Mouse (Mus musculus): ENCODE measurements at regions not wholly inside any gene's neighbourhood (a gene's known extent, or its start where the extent isn't known, plus 50 kb on each side); places are given as distances from the start of the nearest gene placed in this dataset.
"Not testable (repeated sequence)": the region's sequence is repeated elsewhere in the genome, so short reads cannot be mapped to it uniquely, and the experiment has no call there.

GRCm38 (mm10) chr5:26586108-26586507 is 230.9 kb upstream of the Dpp6 start:
- DNase-seq: no peak

- no peak for DNase-seq
Measured at GRCm38 (mm10) chr5:26590886-26591285, 226.1 kb upstream of the Dpp6 start.

DNA sequence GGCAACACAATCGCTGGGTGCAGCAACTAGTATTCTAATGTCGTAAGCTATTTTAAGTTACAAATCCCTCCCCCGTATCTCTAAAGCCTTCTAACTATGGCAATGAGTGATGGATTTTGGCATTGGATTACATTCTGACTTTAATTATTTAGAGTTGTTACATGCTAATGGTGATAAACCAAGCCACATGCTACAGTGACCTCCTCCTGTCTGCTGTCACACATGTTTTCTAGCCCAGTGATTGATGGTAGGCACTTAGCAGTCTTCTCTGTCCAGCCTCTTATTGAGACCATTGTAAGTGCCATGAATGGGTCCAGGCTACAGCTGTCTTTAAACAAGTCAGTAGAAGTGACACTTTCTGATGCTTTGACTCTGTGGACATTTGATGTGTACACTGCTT is 224.7 kb upstream of the Dpp6 start:
- DNase-seq: no peak

DNA sequence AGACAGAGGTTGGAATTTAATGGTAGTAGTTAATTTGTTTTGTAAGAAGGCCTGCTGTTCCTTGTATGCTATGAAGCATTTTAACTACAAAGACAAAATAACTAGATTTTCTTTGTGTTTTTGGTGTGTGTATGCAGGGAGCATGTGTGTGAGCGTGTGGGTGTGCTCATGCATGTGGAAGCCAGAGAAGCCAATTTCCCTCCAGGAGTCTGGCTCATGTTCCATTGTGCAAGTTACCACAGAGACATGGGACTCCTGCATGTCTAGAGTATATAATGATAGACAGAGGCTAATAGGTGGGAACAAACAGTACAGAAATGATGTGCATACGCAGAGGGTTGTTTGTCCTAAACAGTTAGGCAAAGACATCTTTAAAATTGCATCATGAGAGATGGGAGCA is 219.0 kb upstream of the Dpp6 start:
- no peak for DNase-seq

GRCm38 (mm10) chr5:26619272-26619671 is 197.7 kb upstream of the Dpp6 start:
- DNase-seq: no peak

DNA sequence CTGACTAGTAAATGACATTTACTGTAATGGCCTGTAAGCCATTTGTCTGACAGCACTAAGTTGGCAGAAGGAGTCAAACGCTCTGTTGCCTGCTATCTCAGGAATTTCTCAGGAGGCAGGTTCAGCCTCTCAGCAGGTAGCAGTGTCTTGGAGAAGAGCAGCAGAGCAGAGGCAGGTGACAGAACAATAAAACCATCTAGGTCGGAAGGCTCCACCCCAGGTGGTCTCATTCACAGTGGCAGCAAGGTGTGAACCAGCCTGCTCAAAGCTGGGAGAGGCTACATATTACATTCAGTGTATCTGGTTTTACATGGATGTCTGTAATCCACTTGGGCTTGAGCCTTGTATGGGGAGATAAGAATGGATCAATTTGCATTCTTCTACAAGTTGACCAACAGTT is 194.9 kb upstream of the Dpp6 start:
- DNase-seq: no peak

DNA sequence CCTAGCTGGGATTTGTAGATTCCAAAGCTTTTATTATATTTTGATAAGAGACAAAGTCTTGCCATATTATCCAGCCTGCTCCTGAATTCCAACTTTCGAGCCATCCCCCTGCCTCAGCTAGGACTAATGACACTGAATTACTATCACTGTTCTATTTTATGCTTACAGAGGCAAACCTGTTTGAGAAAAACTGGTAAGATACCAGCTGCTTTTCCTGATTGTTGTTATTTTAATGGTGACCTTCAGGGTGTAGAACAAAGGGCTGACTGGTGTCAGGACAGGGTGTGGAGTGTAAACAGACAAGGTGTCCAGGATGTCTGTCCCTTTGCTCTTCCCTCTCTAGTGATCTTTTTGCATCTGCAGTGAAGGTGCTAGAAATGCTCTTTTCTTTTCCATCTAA is 145.5 kb upstream of the Dpp6 start:
- DNase-seq: no peak

- DNase-seq: no peak
Measured at GRCm38 (mm10) chr5:26689775-26690174, 127.2 kb upstream of the Dpp6 start.

DNA sequence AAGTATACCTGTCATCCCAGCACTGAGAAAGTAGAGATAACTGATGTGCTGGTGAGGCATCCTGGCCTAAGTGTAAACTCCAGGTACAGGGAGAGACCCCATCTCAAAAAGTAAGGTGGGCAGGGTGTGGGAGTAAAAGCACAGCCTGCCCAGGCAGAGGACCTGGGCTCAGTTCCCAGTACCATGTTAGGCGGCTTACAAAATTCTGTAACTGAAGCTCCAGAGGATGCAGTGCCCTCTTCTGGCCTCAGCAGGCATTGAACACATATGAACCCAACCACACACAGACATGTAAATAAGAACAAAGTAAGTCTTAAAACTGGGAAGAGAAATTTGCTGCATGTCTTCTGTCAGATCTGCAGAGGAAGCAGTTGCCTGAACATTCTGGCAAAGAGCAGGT is 125.9 kb upstream of the Dpp6 start:
- DNase-seq: no peak

GRCm38 (mm10) chr5:26692013-26692412 is 125.0 kb upstream of the Dpp6 start:
- DNase-seq: no peak

GRCm38 (mm10) chr5:26703621-26704020 is 113.4 kb upstream of the Dpp6 start:
- not testable (repeated sequence) for DNase-seq

DNA sequence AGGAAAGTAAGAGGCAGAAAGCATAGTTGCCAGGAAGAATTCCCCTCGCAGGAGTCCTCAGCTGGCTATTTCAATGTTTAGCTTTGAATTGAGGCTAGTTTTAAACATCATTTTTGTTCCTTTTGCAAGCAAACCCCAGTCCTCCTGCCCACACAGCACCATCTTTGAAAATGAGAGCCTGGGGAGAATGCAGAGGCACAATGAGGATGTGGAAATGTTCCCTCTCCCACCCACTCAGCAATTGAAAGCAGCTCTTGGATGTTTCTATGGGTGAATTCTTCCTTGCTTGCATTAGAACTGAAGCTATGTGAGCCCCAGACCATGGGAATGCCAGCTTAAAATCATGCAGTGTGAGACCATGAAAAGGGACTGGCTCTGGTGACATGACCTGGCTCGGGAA is 109.3 kb upstream of the Dpp6 start:
- DNase-seq: no peak

DNA sequence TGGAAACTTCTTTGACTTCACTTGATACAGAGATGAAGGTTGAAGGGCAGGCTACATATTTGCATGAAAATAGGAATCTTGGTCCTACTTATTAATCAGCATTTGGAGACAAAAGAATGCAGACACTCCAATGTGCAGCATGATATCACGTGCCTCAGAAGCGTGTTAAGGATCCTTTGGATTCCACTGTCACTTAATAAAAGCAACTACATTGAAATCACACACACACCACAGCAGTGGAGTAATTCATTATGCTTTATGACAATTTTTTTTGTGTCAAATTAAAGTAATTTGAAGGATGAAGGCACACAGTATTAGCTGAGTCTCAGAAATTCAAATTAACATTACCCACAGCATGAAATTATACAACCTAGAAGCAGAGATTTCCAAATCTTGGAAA is 92.5 kb upstream of the Dpp6 start:
- DNase-seq: no peak

- no peak for DNase-seq
Measured at GRCm38 (mm10) chr5:26725953-26726352, 91.0 kb upstream of the Dpp6 start.

DNA sequence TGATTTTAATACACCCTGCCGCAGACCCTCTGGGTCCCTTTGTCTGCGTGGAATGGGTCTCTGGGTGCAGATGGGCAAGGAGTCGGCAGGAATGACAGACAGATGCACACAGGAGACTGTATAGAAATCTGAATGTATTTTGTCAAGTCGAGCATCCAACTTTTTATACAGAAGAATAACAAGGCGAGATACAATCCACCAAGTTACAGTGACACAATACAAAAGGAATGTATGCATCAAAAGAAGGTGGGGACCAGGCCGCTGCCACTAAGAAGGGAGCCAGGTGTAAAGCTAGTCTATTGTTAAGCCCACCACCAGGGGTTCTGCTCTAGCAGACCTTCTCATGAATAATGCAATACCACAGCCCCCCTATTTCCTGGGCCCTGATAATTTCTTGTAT is 65.8 kb upstream of the Dpp6 start:
- not testable (repeated sequence) for DNase-seq

- not testable (repeated sequence) for DNase-seq
Measured at GRCm38 (mm10) chr5:26751601-26752305, 65.2 kb upstream of the Dpp6 start.

DNA sequence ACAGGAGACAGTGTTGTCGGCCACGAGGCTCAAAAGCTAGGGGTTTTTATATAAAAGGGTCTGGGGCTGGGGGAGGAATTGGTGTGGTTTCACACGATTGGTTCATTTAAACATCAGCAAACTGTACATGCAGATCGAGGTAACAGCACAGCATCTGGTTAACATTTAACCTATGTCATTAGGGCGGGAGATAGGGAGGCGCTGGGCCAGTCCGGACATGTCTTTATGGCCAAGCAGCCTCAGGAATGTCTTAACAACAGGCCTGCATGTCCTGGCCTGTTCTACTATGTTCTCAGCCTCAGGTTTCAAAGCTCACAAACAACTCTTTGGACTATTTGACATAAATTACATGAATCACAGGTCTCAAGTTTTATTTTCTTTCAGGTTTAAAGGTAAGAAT is 62.9 kb upstream of the Dpp6 start:
- not testable (repeated sequence) for DNase-seq

All from lung, postnatal 14 days (tissue).